8 mouse cellular contexts compared by ENCODE assay signal in genomic region chr2:58566049-58566409, GRCm38 (mm10). TPM values are rescaled to one million over a fixed set of nuclear protein-coding genes. Genes with fewer than 3 reads are reported as not detected.
DNase-seq lines count a peak whose midpoint lies in the region; ATAC-seq lines count a peak whose summit lies in the region.

No protein-coding gene starts in this region.

- H3K27me3 ChIP-seq in lung, embryonic 16.5 days (ENCODE audit: control insufficient read depth, insufficient read depth, low read depth, low read length): no peaks in the 10 kb centered on the region
- H3K27me3 ChIP-seq in heart, embryonic 13.5 days (replicated peaks): no peaks in the 10 kb centered on the region
- H3K27me3 ChIP-seq in limb, embryonic 13.5 days: no peaks in the 10 kb centered on the region
- no peaks in the 10 kb centered on the region for H3K27me3 ChIP-seq in stomach, embryonic 15.5 days (replicated peaks)

- peak overlapping the region; percentile 87 for H3K4me3 ChIP-seq in lung, embryonic 16.5 days (ENCODE audit: low read length)
- H3K4me3 ChIP-seq in heart, embryonic 13.5 days: peak overlapping the region; percentile 96
- H3K4me3 ChIP-seq in limb, embryonic 13.5 days: peak overlapping the region; percentile 83
- peak overlapping the region; percentile 92 for H3K4me3 ChIP-seq in stomach, embryonic 15.5 days (replicated peaks)

- H3K4me1 ChIP-seq in lung, embryonic 16.5 days (replicated peaks; ENCODE audit: control insufficient read depth, insufficient read depth, low read length): peaks cover 35% of the 10 kb centered on the region
- peaks cover 57% of the 10 kb centered on the region for H3K4me1 ChIP-seq in heart, embryonic 13.5 days
- peaks cover 56% of the 10 kb centered on the region for H3K4me1 ChIP-seq in limb, embryonic 13.5 days
- peaks cover 46% of the 10 kb centered on the region for H3K4me1 ChIP-seq in stomach, embryonic 15.5 days

- 3% methylated on average over 6 of the region's 6 CpGs for WGBS in lung, embryonic 16.5 days
- 4% methylated on average over 6 of the region's 6 CpGs for WGBS in heart, embryonic 13.5 days
- WGBS in limb, embryonic 13.5 days: 3% methylated on average over 6 of the region's 6 CpGs
- WGBS in stomach, embryonic 15.5 days: 11% methylated on average over 6 of the region's 6 CpGs

- no peak for DNase-seq in lung, postnatal 14 days
- peak; percentile 45 to 48 for DNase-seq in cerebellum, postnatal 10 days
- DNase-seq in urinary bladder, postnatal 14 days (ENCODE audit: low spot score): no peak
- no peak for DNase-seq in gastrocnemius, postnatal 25 days

- H3K9me3 ChIP-seq in lung, embryonic 16.5 days (ENCODE audit: control insufficient read depth, low read length): no peaks in the 10 kb centered on the region
- H3K9me3 ChIP-seq in heart, embryonic 13.5 days: no peaks in the 10 kb centered on the region
- H3K9me3 ChIP-seq in limb, embryonic 13.5 days: no peaks in the 10 kb centered on the region
- H3K9me3 ChIP-seq in stomach, embryonic 15.5 days: no peaks in the 10 kb centered on the region

- peak overlapping the region; percentile 88 for H3K9ac ChIP-seq in lung, embryonic 16.5 days (ENCODE audit: low read length)
- H3K9ac ChIP-seq in heart, embryonic 13.5 days: peak overlapping the region; percentile 97
- peak overlapping the region; percentile 88 for H3K9ac ChIP-seq in limb, embryonic 13.5 days
- peak overlapping the region; percentile 88 for H3K9ac ChIP-seq in stomach, embryonic 15.5 days

- ATAC-seq in lung, embryonic 16.5 days (ENCODE audit: low read depth): peak; percentile 0; the same call in 1 of the 2 replicates
- no peak for ATAC-seq in heart, embryonic 13.5 days (ENCODE audit: extremely low read depth, insufficient number of reproducible peaks, low FRiP score, low TSS enrichment)
- ATAC-seq in limb, embryonic 13.5 days (ENCODE audit: low FRiP score, low read depth): no peak
- ATAC-seq in stomach, embryonic 15.5 days (ENCODE audit: insufficient read depth, low FRiP score, low read depth): no peak

- no peaks in the 10 kb centered on the region for H3K36me3 ChIP-seq in lung, embryonic 16.5 days (ENCODE audit: control insufficient read depth, insufficient read depth, low read length)
- H3K36me3 ChIP-seq in heart, embryonic 13.5 days: no peaks in the 10 kb centered on the region
- no peaks in the 10 kb centered on the region for H3K36me3 ChIP-seq in limb, embryonic 13.5 days
- H3K36me3 ChIP-seq in stomach, embryonic 15.5 days: no peaks in the 10 kb centered on the region

- H3K27ac ChIP-seq in lung, embryonic 16.5 days (ENCODE audit: low read length): peak overlapping the region; percentile 97
- H3K27ac ChIP-seq in heart, embryonic 13.5 days (replicated peaks): peak overlapping the region; percentile 98
- peak overlapping the region; percentile 96 for H3K27ac ChIP-seq in limb, embryonic 13.5 days
- H3K27ac ChIP-seq in stomach, embryonic 15.5 days: peak overlapping the region; percentile 96

- H3K4me2 ChIP-seq in lung, embryonic 16.5 days (ENCODE audit: low read depth, low read length): peak overlapping the region; percentile 73
- H3K4me2 ChIP-seq in heart, embryonic 13.5 days: peak overlapping the region; percentile 82
- H3K4me2 ChIP-seq in limb, embryonic 13.5 days (replicated peaks): peak overlapping the region; percentile 78
- peak overlapping the region; percentile 45 for H3K4me2 ChIP-seq in stomach, embryonic 15.5 days

RNA-seq across cellular contexts. Expression of gene Acvr1, which starts 0.9 kb away (rescaled TPM):
- 4.8 and 5.6 TPM in 2 replicates for polyA plus RNA-seq in lung, embryonic 16.5 days (2015; fragmentation: Nextera tagmentation; extraction: Ambion mirVana)
- polyA plus RNA-seq in heart, embryonic 13.5 days (2015; fragmentation: Nextera tagmentation; extraction: Ambion mirVana): 9.2 and 9.8 TPM in 2 replicates
- polyA plus RNA-seq in limb, embryonic 13.5 days (2015; fragmentation: Nextera tagmentation; extraction: Ambion mirVana): 7.9 and 8.6 TPM in 2 replicates
- 6.8 and 7.0 TPM in 2 replicates for polyA plus RNA-seq in stomach, embryonic 15.5 days (2015; fragmentation: Nextera tagmentation; extraction: Ambion mirVana)
- total RNA-seq in gastrocnemius, postnatal 25 days (2021): 10 to 100 TPM; 12.4 to 16.2 TPM

RNA-seq across cellular contexts. Expression of gene Upp2, which starts 1.1 kb away (rescaled TPM):
- polyA plus RNA-seq in lung, embryonic 16.5 days (2015; fragmentation: Nextera tagmentation; extraction: Ambion mirVana): 6.6 and 7.4 TPM in 2 replicates
- 6.4 and 7.6 TPM in 2 replicates for polyA plus RNA-seq in heart, embryonic 13.5 days (2015; fragmentation: Nextera tagmentation; extraction: Ambion mirVana)
- 9.5 and 10.4 TPM in 2 replicates for polyA plus RNA-seq in limb, embryonic 13.5 days (2015; fragmentation: Nextera tagmentation; extraction: Ambion mirVana)
- 6.7 and 7.1 TPM in 2 replicates for polyA plus RNA-seq in stomach, embryonic 15.5 days (2015; fragmentation: Nextera tagmentation; extraction: Ambion mirVana)
- 1 to 10 TPM; 1.9 to 2.4 TPM for total RNA-seq in gastrocnemius, postnatal 25 days (2021)

Comparison
In these comparisons a context has a peak if more than half of its experiments do, and no peak if none do; other contexts are left out.
1. DNase-seq: peak in cerebellum, postnatal 10 days (2 of 2); none in lung, postnatal 14 days (single experiment), urinary bladder, postnatal 14 days (single experiment) and gastrocnemius, postnatal 25 days (single experiment).
2. Peak in every context shown above with its lines, with median percentiles within 50 percentile points of each other: H3K27ac ChIP-seq, H3K4me2 ChIP-seq, H3K4me3 ChIP-seq and H3K9ac ChIP-seq.